In genomic region chr6:42381916-42382381, GRCm38 (mm10) we compare ENCODE assay signal across 12 mouse cellular contexts. TPM values are rescaled to one million over a fixed set of nuclear protein-coding genes. Genes with fewer than 3 reads are reported as not detected.
A peak's percentile ranks its signal among the peaks of the same experiment; 100 is the strongest.
DNase-seq lines count a peak whose midpoint lies in the region; ATAC-seq lines count a peak whose summit lies in the region.
"Had no signal": no experiment of that assay in that cellular context is flagged by ENCODE, and none has a peak within 500 bp of the region (broad histone marks: within the 10 kb centered on the region; RNA-seq: fewer than 3 reads in every experiment).

No protein-coding gene starts in this region.

- H3K4me3 ChIP-seq in liver, embryonic 11.5 days (ENCODE audit: low read depth, low read length) = no peak overlapping the region
- no peak overlapping the region for H3K4me3 ChIP-seq in liver, embryonic 12.5 days
- H3K4me3 ChIP-seq in embryonic facial prominence, embryonic 14.5 days (ENCODE audit: low read depth, low read length) = no peak overlapping the region
- no peak overlapping the region for H3K4me3 ChIP-seq in intestine, embryonic 16.5 days (ENCODE audit: low read length)
- H3K4me3 ChIP-seq: hindbrain, embryonic 12.5 days; neural tube, embryonic 12.5 days had no signal

- ATAC-seq in liver, embryonic 11.5 days (replicated peaks; ENCODE audit: low FRiP score) = peak; percentile 26
- ATAC-seq in liver, embryonic 12.5 days = no peak; the same call in 1 of the 2 replicates
- peak; percentile 35; the same call in 1 of the 2 replicates for ATAC-seq in embryonic facial prominence, embryonic 14.5 days (ENCODE audit: low read depth)
- ATAC-seq in intestine, embryonic 16.5 days = peak; percentile 38; the same call in 1 of the 2 replicates
- 0 out of 2 replicates have a peak, but pooled peaks have one; percentile 22 for ATAC-seq in megakaryocyte-erythroid progenitor cell, adult 5-6 weeks (replicated peaks; ENCODE audit: low FRiP score, low TSS enrichment, poor library complexity, severe bottlenecking)

- no peak overlapping the region for H3K4me2 ChIP-seq in liver, embryonic 11.5 days
- no peak overlapping the region for H3K4me2 ChIP-seq in liver, embryonic 12.5 days
- H3K4me2 ChIP-seq in embryonic facial prominence, embryonic 14.5 days (ENCODE audit: low read depth, low read length) = no peak overlapping the region
- no peak overlapping the region for H3K4me2 ChIP-seq in intestine, embryonic 16.5 days (ENCODE audit: low read depth, low read length)
- H3K4me2 ChIP-seq: hindbrain, embryonic 12.5 days; neural tube, embryonic 12.5 days had no signal

- H3K27me3 ChIP-seq in liver, embryonic 11.5 days (replicated peaks; ENCODE audit: control insufficient read depth, insufficient read depth, low read length) = no peaks in the 10 kb centered on the region
- no peaks in the 10 kb centered on the region; the same call in 1 of the 2 replicates for H3K27me3 ChIP-seq in liver, embryonic 12.5 days (replicated peaks)
- H3K27me3 ChIP-seq in embryonic facial prominence, embryonic 14.5 days (replicated peaks; ENCODE audit: control insufficient read depth, insufficient read depth, low read length) = no peaks in the 10 kb centered on the region
- no peaks in the 10 kb centered on the region for H3K27me3 ChIP-seq in intestine, embryonic 16.5 days (replicated peaks; ENCODE audit: control insufficient read depth, insufficient read depth, low read length)
- H3K27me3 ChIP-seq: hindbrain, embryonic 12.5 days; neural tube, embryonic 12.5 days had no signal

- no peaks in the 10 kb centered on the region for H3K4me1 ChIP-seq in liver, embryonic 11.5 days (replicated peaks; ENCODE audit: control insufficient read depth, insufficient read depth, low read length)
- H3K4me1 ChIP-seq in liver, embryonic 12.5 days = no peaks in the 10 kb centered on the region
- H3K4me1 ChIP-seq in embryonic facial prominence, embryonic 14.5 days (ENCODE audit: control insufficient read depth, insufficient read depth, low read length) = no peaks in the 10 kb centered on the region
- H3K4me1 ChIP-seq in intestine, embryonic 16.5 days (ENCODE audit: control insufficient read depth, insufficient read depth, low read length) = 0 out of 2 replicates have a peak, but pooled peaks cover 2% of the 10 kb centered on the region
- H3K4me1 ChIP-seq: hindbrain, embryonic 12.5 days; neural tube, embryonic 12.5 days had no signal

- DNase-seq in liver, embryonic 11.5 days (ENCODE audit: low spot score) = no peak
- DNase-seq in embryonic facial prominence, embryonic 14.5 days (ENCODE audit: low spot score) = peak; percentile 33
- no peak for DNase-seq in right cerebral cortex, adult 18-20 months
- DNase-seq in left cerebral cortex, adult 8-10 months (ENCODE audit: low spot score in 2 of 2) = no peak

- 54% methylated on average over 9 of the region's 9 CpGs for WGBS in liver, embryonic 11.5 days
- 46% methylated on average over 9 of the region's 9 CpGs for WGBS in liver, embryonic 12.5 days (ENCODE audit: insufficient replicate concordance)
- 47% methylated on average over 9 of the region's 9 CpGs for WGBS in embryonic facial prominence, embryonic 14.5 days
- 43% methylated on average over 9 of the region's 9 CpGs for WGBS in intestine, embryonic 16.5 days

- H3K9ac ChIP-seq in liver, embryonic 11.5 days (ENCODE audit: low read depth, low read length) = no peak overlapping the region
- no peak overlapping the region for H3K9ac ChIP-seq in liver, embryonic 12.5 days
- no peak overlapping the region for H3K9ac ChIP-seq in embryonic facial prominence, embryonic 14.5 days (ENCODE audit: low read depth, low read length)
- no peak overlapping the region for H3K9ac ChIP-seq in intestine, embryonic 16.5 days (ENCODE audit: low read depth, low read length)
- H3K9ac ChIP-seq: hindbrain, embryonic 12.5 days; neural tube, embryonic 12.5 days had no signal

- H3K36me3 ChIP-seq in liver, embryonic 11.5 days (ENCODE audit: control insufficient read depth, insufficient read depth, low read length) = no peaks in the 10 kb centered on the region
- no peaks in the 10 kb centered on the region for H3K36me3 ChIP-seq in liver, embryonic 12.5 days
- H3K36me3 ChIP-seq in embryonic facial prominence, embryonic 14.5 days (ENCODE audit: control insufficient read depth, insufficient read depth, low read length) = no peaks in the 10 kb centered on the region
- no peaks in the 10 kb centered on the region for H3K36me3 ChIP-seq in intestine, embryonic 16.5 days (ENCODE audit: control insufficient read depth, insufficient read depth, low read length)
- H3K36me3 ChIP-seq: hindbrain, embryonic 12.5 days; neural tube, embryonic 12.5 days had no signal

- H3K27ac ChIP-seq in liver, embryonic 11.5 days (ENCODE audit: low read depth, low read length) = no peak overlapping the region
- no peak overlapping the region for H3K27ac ChIP-seq in liver, embryonic 12.5 days
- H3K27ac ChIP-seq in embryonic facial prominence, embryonic 14.5 days (replicated peaks; ENCODE audit: low read depth, low read length) = peak overlapping the region; percentile 47; the same call in 1 of the 2 replicates
- peak overlapping the region; percentile 65 for H3K27ac ChIP-seq in intestine, embryonic 16.5 days (ENCODE audit: low read length)
- H3K27ac ChIP-seq: hindbrain, embryonic 12.5 days; neural tube, embryonic 12.5 days had no signal

- no peaks in the 10 kb centered on the region for H3K9me3 ChIP-seq in liver, embryonic 11.5 days (ENCODE audit: control insufficient read depth, low read length)
- H3K9me3 ChIP-seq in liver, embryonic 12.5 days (replicated peaks) = no peaks in the 10 kb centered on the region
- H3K9me3 ChIP-seq in embryonic facial prominence, embryonic 14.5 days (ENCODE audit: control insufficient read depth, low read length) = no peaks in the 10 kb centered on the region
- H3K9me3 ChIP-seq in intestine, embryonic 16.5 days (ENCODE audit: control insufficient read depth, low read length) = no peaks in the 10 kb centered on the region
- H3K9me3 ChIP-seq: hindbrain, embryonic 12.5 days; neural tube, embryonic 12.5 days had no signal

RNA-seq across cellular contexts. Expression of gene Epha1, which starts 8.9 kb away (rescaled TPM):
- polyA plus RNA-seq in liver, embryonic 11.5 days (2014; fragmentation: Nextera tagmentation; extraction: Ambion mirVana) = 1.1 and 1.4 TPM in 2 replicates
- 2.6 and 3.4 TPM in 2 replicates for polyA plus RNA-seq in liver, embryonic 12.5 days (2016; fragmentation: Nextera tagmentation; extraction: Ambion mirVana)
- 3.8 and 4.3 TPM in 2 replicates for polyA plus RNA-seq in embryonic facial prominence, embryonic 14.5 days (2014; fragmentation: Nextera tagmentation; extraction: Ambion mirVana)
- 10.0 and 11.3 TPM in 2 replicates for polyA plus RNA-seq in intestine, embryonic 16.5 days (2015; fragmentation: Nextera tagmentation; extraction: Ambion mirVana)
- not detected in 2 replicates for total RNA-seq in megakaryocyte-erythroid progenitor cell, adult 5-6 weeks (2014; fragmentation: Nextera tagmentation)
- total RNA-seq in megakaryocyte-erythroid progenitor cell, adult 5-6 weeks (2017) = not detected in 2 replicates
- total RNA-seq in left cerebral cortex, adult 8-10 months (2022) = under 1 TPM in 3 of 4 experiments, not detected in 1; 0.23 to 0.68 (median 0.28) TPM
- total RNA-seq: MEL had no signal

RNA-seq across cellular contexts. Expression of gene Tas2r143, which starts 18.1 kb away (rescaled TPM):
- polyA plus RNA-seq in liver, embryonic 11.5 days (2014; fragmentation: Nextera tagmentation; extraction: Ambion mirVana) = not detected in 2 replicates
- polyA plus RNA-seq in liver, embryonic 12.5 days (2016; fragmentation: Nextera tagmentation; extraction: Ambion mirVana) = not detected in 2 replicates
- polyA plus RNA-seq in embryonic facial prominence, embryonic 14.5 days (2014; fragmentation: Nextera tagmentation; extraction: Ambion mirVana) = not detected in 2 replicates
- polyA plus RNA-seq in intestine, embryonic 16.5 days (2015; fragmentation: Nextera tagmentation; extraction: Ambion mirVana) = not detected in 2 replicates
- 1.3 TPM in 1 of 2 replicates, not detected in the other for total RNA-seq in megakaryocyte-erythroid progenitor cell, adult 5-6 weeks (2014; fragmentation: Nextera tagmentation)
- total RNA-seq in megakaryocyte-erythroid progenitor cell, adult 5-6 weeks (2017) = not detected in 2 replicates
- total RNA-seq in left cerebral cortex, adult 8-10 months (2022) = not detected
- total RNA-seq: MEL had no signal
- polyA plus RNA-seq: embryonic facial prominence, embryonic 11.5 days; hindbrain, embryonic 12.5 days; neural tube, embryonic 12.5 days had no signal

RNA-seq across cellular contexts. Expression of gene Tas2r135, which starts 23.3 kb away (rescaled TPM):
- polyA plus RNA-seq in liver, embryonic 11.5 days (2014; fragmentation: Nextera tagmentation; extraction: Ambion mirVana) = not detected in 2 replicates
- not detected in 2 replicates for polyA plus RNA-seq in liver, embryonic 12.5 days (2016; fragmentation: Nextera tagmentation; extraction: Ambion mirVana)
- polyA plus RNA-seq in embryonic facial prominence, embryonic 14.5 days (2014; fragmentation: Nextera tagmentation; extraction: Ambion mirVana) = not detected in 2 replicates
- polyA plus RNA-seq in intestine, embryonic 16.5 days (2015; fragmentation: Nextera tagmentation; extraction: Ambion mirVana) = not detected in 2 replicates
- total RNA-seq in megakaryocyte-erythroid progenitor cell, adult 5-6 weeks (2014; fragmentation: Nextera tagmentation) = not detected in 2 replicates
- not detected in 2 replicates for total RNA-seq in megakaryocyte-erythroid progenitor cell, adult 5-6 weeks (2017)
- not detected for total RNA-seq in left cerebral cortex, adult 8-10 months (2022)
- total RNA-seq: left cerebral cortex, postnatal 36 days; MEL had no signal
- polyA plus RNA-seq: embryonic facial prominence, embryonic 11.5 days; hindbrain, embryonic 12.5 days; neural tube, embryonic 12.5 days had no signal

RNA-seq across cellular contexts. Expression of gene Zyx, which starts 32.5 kb away (rescaled TPM):
- polyA plus RNA-seq in liver, embryonic 11.5 days (2014; fragmentation: Nextera tagmentation; extraction: Ambion mirVana) = 113 TPM in 2 replicates
- polyA plus RNA-seq in liver, embryonic 12.5 days (2016; fragmentation: Nextera tagmentation; extraction: Ambion mirVana) = 66.3 and 66.5 TPM in 2 replicates
- 155 and 156 TPM in 2 replicates for polyA plus RNA-seq in embryonic facial prominence, embryonic 14.5 days (2014; fragmentation: Nextera tagmentation; extraction: Ambion mirVana)
- 83.5 and 86.5 TPM in 2 replicates for polyA plus RNA-seq in intestine, embryonic 16.5 days (2015; fragmentation: Nextera tagmentation; extraction: Ambion mirVana)
- 43.6 and 51.9 TPM in 2 replicates for total RNA-seq in megakaryocyte-erythroid progenitor cell, adult 5-6 weeks (2014; fragmentation: Nextera tagmentation)
- 8.7 and 15.9 TPM in 2 replicates for total RNA-seq in megakaryocyte-erythroid progenitor cell, adult 5-6 weeks (2017)
- 10 to 100 TPM; 42.1 to 50.3 (median 47.5) TPM for total RNA-seq in left cerebral cortex, adult 8-10 months (2022)

RNA-seq across cellular contexts. Expression of gene Tas2r126, which starts 52.4 kb away (rescaled TPM):
- polyA plus RNA-seq in liver, embryonic 11.5 days (2014; fragmentation: Nextera tagmentation; extraction: Ambion mirVana) = not detected in 2 replicates
- polyA plus RNA-seq in liver, embryonic 12.5 days (2016; fragmentation: Nextera tagmentation; extraction: Ambion mirVana) = not detected in 2 replicates
- polyA plus RNA-seq in embryonic facial prominence, embryonic 14.5 days (2014; fragmentation: Nextera tagmentation; extraction: Ambion mirVana) = not detected in 2 replicates
- polyA plus RNA-seq in intestine, embryonic 16.5 days (2015; fragmentation: Nextera tagmentation; extraction: Ambion mirVana) = not detected in 2 replicates
- not detected in 2 replicates for total RNA-seq in megakaryocyte-erythroid progenitor cell, adult 5-6 weeks (2014; fragmentation: Nextera tagmentation)
- total RNA-seq in megakaryocyte-erythroid progenitor cell, adult 5-6 weeks (2017) = not detected in 2 replicates
- not detected for total RNA-seq in left cerebral cortex, adult 8-10 months (2022)
- total RNA-seq: left cerebral cortex, postnatal 36 days; MEL had no signal
- polyA plus RNA-seq: embryonic facial prominence, embryonic 11.5 days; hindbrain, embryonic 12.5 days; neural tube, embryonic 12.5 days had no signal

Comparison
In these comparisons a context has a peak if more than half of its experiments do, and no peak if none do; other contexts are left out.
1. H3K27ac ChIP-seq: peak in embryonic facial prominence, embryonic 14.5 days (single experiment) and intestine, embryonic 16.5 days (single experiment); none in liver, embryonic 11.5 days (single experiment) and liver, embryonic 12.5 days (single experiment).